Mouse (Mus musculus) liver, embryonic 14.5 days (tissue): ENCODE measurements at regions not wholly inside any gene's neighbourhood (a gene's known extent, or its start where the extent isn't known, plus 50 kb on each side); places are given as distances from the start of the nearest gene placed in this dataset.

ENCODE experiments used
- ATAC-seq: fragments of 200-750 bp; cut with Nextera tagmentation; 2 replicates; pipeline ENCODE4 v1.8.0; 2017; ENCODE audit warnings: moderate number of reproducible peaks, mild to moderate bottlenecking, moderate library complexity; ENCODE audit not compliant: insufficient read depth
- DNase-seq, 3 experiments: peaks; one replicate each; pipeline ENCODE4 v3.0.0-alpha.2; 2012 to 2013; ENCODE audit warnings: low read depth in 3 of 3, low spot score in 3 of 3
- H3K27ac ChIP-seq: fragments of 300-500 bp; sonication (generic); 2 replicates; pipeline ENCODE4 v1.5.1; 2014; ENCODE audit warnings: moderate library complexity, mild to moderate bottlenecking, control low read depth, inconsistent platforms
- H3K27me3 ChIP-seq: fragments of 300-500 bp; sonication (generic); 2 replicates; pipeline ENCODE4 v1.6.1; 2014; ENCODE audit warnings: mild to moderate bottlenecking, low read length, moderate library complexity; ENCODE audit not compliant: control insufficient read depth, insufficient read depth
- H3K36me3 ChIP-seq: fragments of 300-500 bp; sonication (generic); replicated peaks from 2 replicates; pipeline ENCODE4 v1.6.1; 2014; ENCODE audit warnings: low read depth; ENCODE audit not compliant: control insufficient read depth, insufficient read depth
- H3K4me1 ChIP-seq, 2 experiments: fragments of 200-500 bp in 1 of 2; fragments of 300-500 bp in 1 of 2; sonication (generic) in 1 of 2; replicated peaks; 2 replicates each; pipeline ENCODE4 v1.6.1; 2012 to 2014; ENCODE audit warnings: antibody characterized with exemption in 1 of 2, inconsistent platforms in 1 of 2, low read length in 1 of 2; ENCODE audit not compliant: control insufficient read depth in 2 of 2, insufficient read depth in 2 of 2
- H3K4me2 ChIP-seq: fragments of 300-500 bp; sonication (generic); 2 replicates; pipeline ENCODE4 v1.6.1; 2014; ENCODE audit warnings: low read depth, mild to moderate bottlenecking, control low read depth, moderate library complexity
- H3K4me3 ChIP-seq, 2 experiments: fragments of 200-500 bp in 1 of 2; fragments of 300-500 bp in 1 of 2; sonication (generic) in 1 of 2; 2 replicates each; pipeline ENCODE4 v1.5.1; 2012 to 2014; ENCODE audit warnings: low read depth in 2 of 2, low read length in 2 of 2, mild to moderate bottlenecking in 2 of 2, control low read depth in 1 of 2, inconsistent platforms in 1 of 2, moderate library complexity in 1 of 2; ENCODE audit not compliant: insufficient read depth in 1 of 2
- H3K9ac ChIP-seq: fragments of 300-500 bp; sonication (generic); replicated peaks from 2 replicates; pipeline ENCODE4 v1.6.1; 2014; ENCODE audit warnings: mild to moderate bottlenecking, control low read depth, moderate library complexity
- H3K9me3 ChIP-seq: fragments of 300-500 bp; sonication (generic); 2 replicates; pipeline ENCODE4 v1.6.1; 2016; ENCODE audit warnings: low read length, mixed read lengths; ENCODE audit not compliant: control insufficient read depth
- CTCF ChIP-seq: IDR thresholded peaks from 2 replicates; pipeline ENCODE4 v1.5.1; 2016; ENCODE audit warnings: antibody characterized with exemption, low read depth, control low read depth
- EP300 ChIP-seq: IDR thresholded peaks from 2 replicates; pipeline ENCODE4 v1.6.1; 2016; ENCODE audit warnings: antibody characterized with exemption, low read depth
- WGBS: fragments of 180-500 bp; shearing (Covaris S2); extraction: QIAGEN DNeasy Blood & Tissue Kit; methylation state at CpG from one replicate; pipeline ENCODE4 v1.1.7; 2014; ENCODE audit not compliant: insufficient replicate concordance; 5-methylcytosine and 5-hydroxymethylcytosine counted together

DNA sequence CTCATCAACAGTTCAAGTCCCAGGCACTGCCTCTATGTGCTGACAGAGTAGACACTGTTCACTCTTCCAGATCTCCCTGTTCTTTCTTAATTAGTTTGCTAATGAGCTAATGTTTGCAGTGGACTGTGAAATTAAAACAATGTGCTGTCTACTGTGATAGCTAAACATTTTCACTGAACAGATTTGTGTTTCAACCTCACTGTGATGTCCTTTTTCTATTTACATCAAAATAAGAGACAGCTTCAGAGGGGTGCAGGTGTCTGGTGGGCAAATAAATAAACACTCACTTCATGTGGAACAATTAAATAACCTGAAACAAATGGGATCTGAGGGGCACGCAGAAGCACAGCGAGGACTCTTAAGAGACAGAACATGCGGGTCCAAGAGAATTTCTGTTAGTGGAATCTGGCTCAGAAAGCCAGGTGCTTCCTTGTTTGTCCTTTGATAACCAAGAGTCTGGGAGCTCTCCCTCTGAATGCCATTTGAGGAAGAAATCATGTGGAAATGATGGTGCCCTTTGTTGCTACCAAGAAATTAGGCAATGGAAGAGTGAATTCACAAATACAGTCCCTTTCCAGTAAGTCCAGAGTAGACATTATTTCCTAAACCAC, 269.6 kb upstream of the Luzp2 start:
- Histone ChIP-seq H3K4me3 (no peak overlapping the region), H3K36me3 (no peaks in the 10 kb centered on the region), H3K4me1 (no peaks in the 10 kb centered on the region), H3K9me3 (no peaks in the 10 kb centered on the region), H3K4me2 (no peak overlapping the region), H3K9ac (no peak overlapping the region), H3K27me3 (no peaks in the 10 kb centered on the region), H3K27ac (no peak overlapping the region)
- TF ChIP-seq EP300 = no peak
- TF ChIP-seq CTCF = no peak
- DNase-seq (no peak), ATAC-seq (no peak)
- WGBS = 77% methylated on average over 3 of the region's 3 CpGs

DNA sequence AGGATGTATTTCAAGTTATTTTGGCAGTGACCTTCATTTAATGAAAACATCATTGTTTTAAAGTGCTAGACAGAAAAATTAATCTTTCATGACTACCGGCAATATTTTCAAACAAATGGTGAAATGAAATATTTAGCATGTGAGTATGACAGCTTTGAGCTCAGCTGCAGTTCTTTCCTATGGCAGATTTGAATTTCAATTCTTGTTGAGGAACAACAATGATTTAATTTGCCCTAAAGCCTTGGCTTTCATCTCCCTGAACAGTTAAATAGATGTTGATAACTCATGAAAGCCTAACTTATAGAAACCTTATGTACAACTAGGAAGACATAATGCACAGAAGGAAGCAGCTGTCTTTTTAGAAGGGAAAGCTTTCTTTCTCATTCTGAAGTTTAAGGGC, 235.5 kb upstream of the Luzp2 start:
- Histone ChIP-seq H3K36me3 (no peaks in the 10 kb centered on the region), H3K9me3 (no peaks in the 10 kb centered on the region), H3K27ac (no peak overlapping the region), H3K9ac (no peak overlapping the region), H3K27me3 (no peaks in the 10 kb centered on the region), H3K4me3 (no peak overlapping the region), H3K4me1 (no peaks in the 10 kb centered on the region), H3K4me2 (no peak overlapping the region)
- TF ChIP-seq CTCF (no peak), EP300 (no peak)
- no peak for DNase-seq
- WGBS = 74% methylated on average over 1 of the region's 1 CpGs
- no peak for ATAC-seq

DNA sequence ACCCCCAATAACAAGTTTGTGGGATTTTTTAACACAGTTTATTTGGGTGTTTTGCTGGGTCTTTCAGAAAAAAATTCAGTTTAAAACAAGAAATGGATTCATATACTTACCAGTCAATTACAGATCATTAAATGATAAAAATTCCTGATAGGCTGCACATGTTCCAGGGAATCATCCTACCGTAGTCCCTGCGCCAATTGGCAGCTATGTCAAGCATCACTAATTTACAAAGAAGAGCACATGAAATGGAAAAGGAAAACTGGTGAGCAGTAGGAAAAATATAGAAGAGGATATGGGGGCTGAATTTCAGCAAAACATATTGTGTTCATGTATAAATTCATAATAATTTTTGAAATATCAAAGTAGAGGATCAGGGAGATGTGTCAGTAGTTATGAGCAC, 212.9 kb upstream of the Luzp2 start:
- Histone ChIP-seq H3K4me3 (no peak overlapping the region), H3K27ac (no peak overlapping the region), H3K27me3 (no peaks in the 10 kb centered on the region), H3K4me2 (no peak overlapping the region), H3K36me3 (no peaks in the 10 kb centered on the region), H3K4me1 (no peaks in the 10 kb centered on the region), H3K9ac (no peak overlapping the region), H3K9me3 (no peaks in the 10 kb centered on the region)
- TF ChIP-seq EP300 = no peak
- no peak for TF ChIP-seq CTCF
- ATAC-seq = no peak
- no peak for DNase-seq
- 69% methylated on average over 2 of the region's 2 CpGs for WGBS

DNA sequence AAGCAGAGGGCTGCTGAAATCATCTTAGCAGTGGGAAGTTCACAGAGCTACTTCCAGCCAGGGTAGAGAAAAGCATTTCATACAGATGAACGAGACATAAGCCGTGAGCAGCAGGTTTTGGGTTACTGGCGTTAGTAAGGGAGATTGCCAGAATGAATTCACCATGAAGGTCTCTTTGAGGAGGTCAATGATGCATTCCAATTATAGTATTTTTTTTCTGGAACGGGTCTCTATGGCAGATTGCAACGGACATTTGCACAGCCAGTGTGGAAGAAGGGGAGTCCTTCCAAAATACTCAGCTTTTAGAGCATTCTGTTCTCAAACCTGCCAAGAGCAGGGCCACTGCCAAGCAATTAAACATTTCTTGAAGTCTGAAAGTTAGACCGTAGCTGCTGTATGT, 201.4 kb upstream of the Luzp2 start:
- TF ChIP-seq CTCF (no peak), EP300 (no peak)
- no peaks in the 10 kb centered on the region for H3K36me3 ChIP-seq
- DNase-seq (no peak), ATAC-seq (no peak)
- WGBS = 67% methylated on average over 6 of the region's 6 CpGs
- no peaks in the 10 kb centered on the region for H3K9me3 ChIP-seq
- no peak overlapping the region for H3K4me2 ChIP-seq
- no peak overlapping the region for H3K27ac ChIP-seq
- no peak overlapping the region for H3K4me3 ChIP-seq
- H3K4me1 ChIP-seq = no peaks in the 10 kb centered on the region
- no peaks in the 10 kb centered on the region for H3K27me3 ChIP-seq
- no peak overlapping the region for H3K9ac ChIP-seq

DNA sequence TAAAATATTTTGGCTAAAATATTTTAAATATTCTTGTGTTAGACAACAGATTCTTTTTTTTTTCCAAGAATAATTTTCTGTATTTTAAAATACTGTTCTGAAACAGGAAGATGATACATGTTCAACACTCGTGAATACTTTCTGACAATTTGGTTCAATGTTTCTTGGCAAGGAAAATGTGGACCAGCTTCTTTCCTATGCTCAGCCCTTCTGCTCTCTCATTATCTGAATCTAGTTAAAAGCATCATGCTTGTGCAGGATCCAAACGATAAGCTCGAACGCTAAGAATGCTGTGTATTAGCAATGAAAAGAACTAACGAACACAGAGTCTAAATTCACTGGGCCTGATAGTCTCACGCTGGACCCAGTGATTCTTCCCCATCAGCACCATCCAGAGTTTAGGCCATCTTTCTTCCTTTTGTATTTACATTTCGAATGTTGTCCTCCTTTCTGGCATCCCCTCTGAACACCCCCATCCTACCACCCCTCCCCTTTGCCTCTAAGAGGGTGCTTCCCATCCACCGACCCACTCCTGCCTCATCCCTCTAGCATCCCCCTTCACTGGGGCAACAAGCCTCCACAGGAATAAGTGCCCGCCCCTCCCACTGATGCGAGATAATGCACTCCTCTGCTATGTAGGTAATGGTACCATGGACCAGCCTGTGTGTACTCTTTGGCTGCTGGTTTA, 200.8 kb upstream of the Luzp2 start:
- no peaks in the 10 kb centered on the region for H3K27me3 ChIP-seq
- no peaks in the 10 kb centered on the region for H3K9me3 ChIP-seq
- no peak overlapping the region for H3K4me2 ChIP-seq
- no peak for DNase-seq
- H3K4me1 ChIP-seq = no peaks in the 10 kb centered on the region
- no peak overlapping the region for H3K9ac ChIP-seq
- WGBS = 62% methylated on average over 10 of the region's 10 CpGs
- H3K27ac ChIP-seq = no peak overlapping the region
- ATAC-seq = no peak
- H3K4me3 ChIP-seq = no peak overlapping the region
- no peaks in the 10 kb centered on the region for H3K36me3 ChIP-seq
- TF ChIP-seq CTCF (no peak), EP300 (no peak)
